Mouse (Mus musculus) CH12.LX (cell line): ENCODE measurements around the gene Trim41. TPM values are rescaled to one million over a fixed set of nuclear protein-coding genes. Genes with fewer than 3 reads are reported as not detected.
A peak's percentile ranks its signal among the peaks of the same experiment; 100 is the strongest.

Source experiments
- DNase-seq: peaks from one replicate; pipeline ENCODE4 v3.0.0-alpha.2; 2013; ENCODE audit errors: extremely low read depth
- H3K27ac ChIP-seq: 2 replicates; pipeline ENCODE4 v1.5.1; 2012; ENCODE audit warnings: low read depth, mild to moderate bottlenecking, control low read depth, moderate library complexity; ENCODE audit not compliant: insufficient read depth
- H3K27me3 ChIP-seq: replicated peaks from 2 replicates; pipeline ENCODE3; 2012; ENCODE audit warnings: inconsistent platforms
- H3K36me3 ChIP-seq, 2 experiments: replicated peaks in 1 of 2; 2 replicates each; pipeline versions ENCODE3 to v1.6.1; 2012; ENCODE audit warnings: inconsistent platforms in 1 of 2, low read length in 1 of 2, mild to moderate bottlenecking in 1 of 2, mixed read lengths in 1 of 2, moderate library complexity in 1 of 2; ENCODE audit not compliant: control insufficient read depth in 1 of 2, insufficient read depth in 1 of 2
- H3K4me1 ChIP-seq, 2 experiments: 2 replicates each; pipeline ENCODE4 v1.6.1; 2012; ENCODE audit warnings: inconsistent platforms in 1 of 2, moderate library complexity in 1 of 2; ENCODE audit not compliant: insufficient read depth in 2 of 2, control insufficient read depth in 1 of 2
- H3K4me2 ChIP-seq: 2 replicates; pipeline ENCODE4 v1.6.1; 2012; ENCODE audit warnings: low read depth, mild to moderate bottlenecking, control low read depth; ENCODE audit not compliant: poor library complexity, insufficient read depth, severe bottlenecking
- H3K4me3 ChIP-seq, 3 experiments: fragments of 150-350 bp in 1 of 3; sonication (generic) in 1 of 3; replicated peaks in 1 of 3; 2 replicates each; pipeline versions ENCODE3 to v1.5.1; 2011 to 2012; ENCODE audit warnings: low read depth in 2 of 3, low read length in 2 of 3, mild to moderate bottlenecking in 2 of 3, moderate library complexity in 2 of 3, control low read depth in 1 of 3, improper control_type of control experiment in 1 of 3, inconsistent platforms in 1 of 3, mixed read lengths in 1 of 3; ENCODE audit not compliant: poor library complexity in 1 of 3
- H3K79me2 ChIP-seq: replicated peaks from 2 replicates; pipeline ENCODE4 v1.6.1; 2012; ENCODE audit warnings: mild to moderate bottlenecking, moderate library complexity; ENCODE audit not compliant: control insufficient read depth, poor library complexity, insufficient read depth, severe bottlenecking; ENCODE audit errors: extremely low read depth
- H3K9ac ChIP-seq: 2 replicates; pipeline ENCODE4 v1.6.1; 2012; ENCODE audit warnings: low read depth, mild to moderate bottlenecking, control low read depth, moderate library complexity; ENCODE audit not compliant: insufficient read depth
- H3K9me3 ChIP-seq: replicated peaks from 2 replicates; pipeline ENCODE3; 2012; ENCODE audit warnings: low read length, inconsistent platforms, mixed read lengths
- BHLHE40 ChIP-seq: IDR thresholded peaks from 2 replicates; pipeline ENCODE4 v1.6.1; 2011; ENCODE audit warnings: mild to moderate bottlenecking, low read depth, low read length, improper control_type of control experiment
- E2F4 ChIP-seq: IDR thresholded peaks from 2 replicates; pipeline ENCODE4 v1.6.1; 2011; ENCODE audit warnings: low read depth, low read length, improper control_type of control experiment; ENCODE audit not compliant: insufficient replicate concordance
- ELF1 ChIP-seq: IDR thresholded peaks from 2 replicates; pipeline ENCODE4 v1.6.1; 2014; ENCODE audit warnings: low read depth, mild to moderate bottlenecking, inconsistent platforms, low read length, improper control_type of control experiment
- EP300 ChIP-seq: IDR thresholded peaks from 2 replicates; pipeline ENCODE4 v1.6.1; 2011; ENCODE audit warnings: low read length, improper control_type of control experiment
- ETS1 ChIP-seq: conservative IDR thresholded peaks from 2 replicates; pipeline ENCODE4 v1.6.1; 2012; ENCODE audit warnings: low read depth, mild to moderate bottlenecking, inconsistent platforms, low read length, improper control_type of control experiment, moderate library complexity
- HCFC1 ChIP-seq: IDR thresholded peaks from 2 replicates; pipeline ENCODE4 v1.6.1; 2012; ENCODE audit warnings: low read depth, mild to moderate bottlenecking, inconsistent platforms, low read length, improper control_type of control experiment
- JUN ChIP-seq: IDR thresholded peaks from 2 replicates; pipeline ENCODE4 v1.6.1; 2011; ENCODE audit warnings: low read depth, mild to moderate bottlenecking, low read length, improper control_type of control experiment, moderate library complexity; ENCODE audit not compliant: insufficient read depth
- JUND ChIP-seq: conservative IDR thresholded peaks from 2 replicates; pipeline ENCODE4 v1.6.1; 2011; ENCODE audit warnings: low read depth, low read length, improper control_type of control experiment
- KAT2A ChIP-seq: IDR thresholded peaks from 2 replicates; pipeline ENCODE4 v1.6.1; 2012; ENCODE audit warnings: low read length, improper control_type of control experiment, inconsistent platforms; ENCODE audit not compliant: insufficient replicate concordance
- MAFK ChIP-seq: IDR thresholded peaks from 2 replicates; pipeline ENCODE4 v1.6.1; 2011; ENCODE audit warnings: low read length, improper control_type of control experiment; ENCODE audit not compliant: insufficient replicate concordance
- MAX ChIP-seq: IDR thresholded peaks from 2 replicates; pipeline ENCODE4 v1.6.1; 2011; ENCODE audit warnings: low read length, improper control_type of control experiment
- MAZ ChIP-seq: IDR thresholded peaks from 2 replicates; pipeline ENCODE4 v1.6.1; 2012; ENCODE audit warnings: low read depth, mild to moderate bottlenecking, inconsistent platforms, low read length, improper control_type of control experiment, moderate library complexity
- MEF2A ChIP-seq: IDR thresholded peaks from 2 replicates; pipeline ENCODE4 v1.6.1; 2014; ENCODE audit warnings: low read depth, mild to moderate bottlenecking, inconsistent platforms, low read length, improper control_type of control experiment, borderline replicate concordance
- MYC ChIP-seq: IDR thresholded peaks from 2 replicates; pipeline ENCODE4 v1.6.1; 2011; ENCODE audit warnings: low read depth, mild to moderate bottlenecking, improper control_type of control experiment, low read length
- NELFE ChIP-seq: IDR thresholded peaks from 2 replicates; pipeline ENCODE4 v1.6.1; 2011; ENCODE audit warnings: low read depth, low read length, improper control_type of control experiment
- NRF1 ChIP-seq: IDR thresholded peaks from 2 replicates; pipeline ENCODE4 v1.6.1; 2014; ENCODE audit warnings: low read depth, mild to moderate bottlenecking, inconsistent platforms, low read length, improper control_type of control experiment, moderate library complexity
- POLR2A ChIP-seq: IDR thresholded peaks from 2 replicates; pipeline ENCODE4 v1.6.1; 2011; ENCODE audit warnings: low read depth, mild to moderate bottlenecking, improper control_type of control experiment, low read length
- POLR2AphosphoS2 ChIP-seq: IDR thresholded peaks from 2 replicates; pipeline ENCODE4 v1.6.1; 2011; ENCODE audit warnings: low read depth, low read length, improper control_type of control experiment
- TBP ChIP-seq: conservative IDR thresholded peaks from 2 replicates; pipeline ENCODE4 v1.6.1; 2011; ENCODE audit warnings: low read depth, low read length, improper control_type of control experiment
- TCF12 ChIP-seq: IDR thresholded peaks from 2 replicates; pipeline ENCODE4 v1.6.1; 2014; ENCODE audit warnings: low read depth, mild to moderate bottlenecking, inconsistent platforms, low read length, improper control_type of control experiment
- USF2 ChIP-seq: conservative IDR thresholded peaks from 2 replicates; pipeline ENCODE4 v1.6.1; 2011; ENCODE audit warnings: low read depth, low read length, improper control_type of control experiment
- ZC3H11A ChIP-seq: IDR thresholded peaks from 2 replicates; pipeline ENCODE4 v1.6.1; 2012; ENCODE audit warnings: low read depth, mild to moderate bottlenecking, inconsistent platforms, low read length, improper control_type of control experiment
- dilution Hi-C: fragments of 300-500 bp; cut with MboI; formaldehyde crosslinking; loops from 2 replicates; pipeline ENCODE4 v1.14.3; 2020; ENCODE audit warnings: low sequenced_read_pairs; ENCODE audit not compliant: extremely low pct_unique_long_range_greater_than_20kb, extremely low pct_ligation_motif_present
- in situ Hi-C: fragments of 300-500 bp; cut with MboI; formaldehyde crosslinking; loops from 3 replicates; pipeline ENCODE4 v1.14.3; 2019; ENCODE audit warnings: low sequenced_read_pairs, low pct_ligation_motif_present, low pct_unique_long_range_greater_than_20kb, mixed read lengths
- polyA plus RNA-seq: library from polyadenylated mRNA; unstranded; fragments of >175 nt; gene quantifications from 2 replicates; pipeline ENCODE4 v1.2.1, GENCODE M21; 2012; ENCODE audit warnings: low read depth; ENCODE audit not compliant: insufficient read length
- total RNA-seq, 2 experiments: library from RNA; depleted of rRNA; stranded (reverse); fragments of 300-350 nt in 1 of 2; fragments of >200 nt in 1 of 2; gene quantifications; 2 replicates each; pipeline ENCODE4 v1.2.3; 2012 to 2014

Gene Trim41
- total and polyA plus RNA-seq, 3 experiments = 18.8 to 51.6 (median 36.0) TPM

GRCm38 (mm10) chr11:48818346-48818745 lies 1.2 kb upstream of the Trim41 start:
- Histone ChIP-seq H3K9me3 (no peaks in the 10 kb centered on the region), H3K79me2 (peaks cover 27% of the 10 kb centered on the region), H3K4me3 (peak overlapping the region; percentile 65 to 94 (median 85)), H3K4me2 (peak overlapping the region; percentile 88), H3K9ac (peak overlapping the region; percentile 88), H3K36me3 (peaks cover 8 to 24% of the 10 kb centered on the region in 2 experiments), H3K4me1 (peaks cover 9 to 67% of the 10 kb centered on the region in 2 experiments), H3K27ac (no peak overlapping the region), H3K27me3 (no peaks in the 10 kb centered on the region)
- DNase-seq = peak; percentile 98
- TF ChIP-seq POLR2A (peak; percentile 52; the same call in 1 of the 2 replicates), E2F4 (peak; percentile 82; the same call in 1 of the 2 replicates), BHLHE40 (peak; percentile 73; the same call in 1 of the 2 replicates), USF2 (no peak), HCFC1 (no peak), TCF12 (no peak), MYC (no peak), EP300 (no peak), NELFE (no peak), TBP (peak; percentile 100), MAFK (peak; percentile 97), JUND (peak; percentile 48), MAX (no peak), KAT2A (peak; percentile 93; the same call in 1 of the 2 replicates), ELF1 (peak; percentile 98), MEF2A (peak; percentile 68; the same call in 1 of the 2 replicates), POLR2AphosphoS2 (no peak), NRF1 (peak; percentile 72), MAZ (no peak), JUN (no peak), ETS1 (peak; percentile 39; the same call in 1 of the 2 replicates), ZC3H11A (no peak)
- dilution Hi-C loops = no loop called here
- in situ Hi-C loops = loop anchor here (5.0 kb wide), 1 partner anchor 34 kb away; no protein-coding TSS in a partner anchor
